ENCODE assay signal across 11 mouse cellular contexts in genomic region chr16:91441811-91442240, GRCm38 (mm10). TPM values are rescaled to one million over a fixed set of nuclear protein-coding genes. Genes with fewer than 3 reads are reported as not detected.
DNase-seq lines count a peak whose midpoint lies in the region; ATAC-seq lines count a peak whose summit lies in the region.
"Had no signal": no experiment of that assay in that cellular context is flagged by ENCODE, and none has a peak within 500 bp of the region (broad histone marks: within the 10 kb centered on the region; RNA-seq: fewer than 3 reads in every experiment).

No protein-coding gene starts in this region.

- no peak for DNase-seq in heart, postnatal 14 days
- DNase-seq in thymus, postnatal 0 days (ENCODE audit: low spot score): peak; percentile 16
- no peak for DNase-seq in thymus, postnatal 10 days (ENCODE audit: low spot score in 2 of 2)
- peak; percentile 70 for DNase-seq in yolk sac, embryonic 10.5 days (ENCODE audit: low spot score)
- DNase-seq in gastrocnemius, adult 8-10 months (ENCODE audit: low spot score in 2 of 2): no peak
- DNase-seq: cerebellum, adult 2 months had no signal

- no peaks in the 10 kb centered on the region for H3K9me3 ChIP-seq in heart, embryonic 12.5 days (replicated peaks)
- H3K9me3 ChIP-seq in neural tube, embryonic 15.5 days (replicated peaks): no peaks in the 10 kb centered on the region
- H3K9me3 ChIP-seq: hindbrain, embryonic 13.5 days had no signal

- H3K36me3 ChIP-seq in heart, embryonic 12.5 days: no peaks in the 10 kb centered on the region
- H3K36me3 ChIP-seq in macrophage (ENCODE audit: inconsistent target): no peaks in the 10 kb centered on the region
- no peaks in the 10 kb centered on the region for H3K36me3 ChIP-seq in neural tube, embryonic 15.5 days
- H3K36me3 ChIP-seq: hindbrain, embryonic 13.5 days had no signal

- H3K27ac ChIP-seq in heart, embryonic 12.5 days (ENCODE audit: poor library complexity, severe bottlenecking): peak overlapping the region; percentile 44
- H3K27ac ChIP-seq in macrophage: peak overlapping the region; percentile 17
- H3K27ac ChIP-seq in neural tube, embryonic 15.5 days (replicated peaks): no peak overlapping the region
- H3K27ac ChIP-seq: hindbrain, embryonic 13.5 days had no signal

- no peak overlapping the region for H3K9ac ChIP-seq in heart, embryonic 12.5 days
- no peak overlapping the region for H3K9ac ChIP-seq in neural tube, embryonic 15.5 days (replicated peaks)
- H3K9ac ChIP-seq: hindbrain, embryonic 13.5 days had no signal

- WGBS in heart, embryonic 12.5 days: 57% methylated on average over 7 of the region's 7 CpGs
- WGBS in macrophage (ENCODE audit: missing documents): 68% methylated on average over 5 of the region's 7 CpGs
- WGBS in neural tube, embryonic 15.5 days: 84% methylated on average over 7 of the region's 7 CpGs

- H3K4me2 ChIP-seq in heart, embryonic 12.5 days: no peak overlapping the region
- H3K4me2 ChIP-seq in neural tube, embryonic 15.5 days: no peak overlapping the region
- H3K4me2 ChIP-seq: hindbrain, embryonic 13.5 days had no signal

- no peak overlapping the region for H3K4me3 ChIP-seq in heart, embryonic 12.5 days
- H3K4me3 ChIP-seq in macrophage (ENCODE audit: inconsistent target): no peak overlapping the region
- H3K4me3 ChIP-seq in neural tube, embryonic 15.5 days (replicated peaks): no peak overlapping the region
- H3K4me3 ChIP-seq: hindbrain, embryonic 13.5 days had no signal

- no peaks in the 10 kb centered on the region for H3K27me3 ChIP-seq in heart, embryonic 12.5 days (replicated peaks)
- no peaks in the 10 kb centered on the region for H3K27me3 ChIP-seq in neural tube, embryonic 15.5 days (replicated peaks)
- H3K27me3 ChIP-seq: hindbrain, embryonic 13.5 days had no signal

- no peaks in the 10 kb centered on the region for H3K79me2 ChIP-seq in macrophage (ENCODE audit: inconsistent target)

- ATAC-seq in heart, embryonic 12.5 days (ENCODE audit: insufficient number of reproducible peaks, low FRiP score): peak; percentile 95
- ATAC-seq in neural tube, embryonic 15.5 days (ENCODE audit: low FRiP score): no peak

- intact Hi-C loops in heart, postnatal 14 days (cut with DNase I): loop anchor here (1.0 to 10.0 kb wide), 3 partner anchors 35 to 357 kb away; partner anchors contain the start of gene Il10rb

- H3K4me1 ChIP-seq in heart, embryonic 12.5 days (replicated peaks): peaks cover 6% of the 10 kb centered on the region
- no peaks in the 10 kb centered on the region for H3K4me1 ChIP-seq in neural tube, embryonic 15.5 days
- H3K4me1 ChIP-seq: hindbrain, embryonic 13.5 days had no signal

RNA-seq across cellular contexts. Expression of gene Il10rb, which starts 35.9 kb away (rescaled TPM):
- 40.1 and 42.6 TPM in 2 replicates for polyA plus RNA-seq in heart, embryonic 12.5 days (2016; fragmentation: Nextera tagmentation; extraction: Ambion mirVana)
- total RNA-seq in heart, postnatal 14 days (2021): 10 to 100 TPM; 86.4 to 94.7 TPM
- polyA plus RNA-seq in thymus, postnatal 0 days (2015; fragmentation: Nextera tagmentation; extraction: Ambion mirVana): 42.7 and 44.1 TPM in 2 replicates
- total RNA-seq in macrophage (2018; cell fraction: chromatin; rRNA removed): 100 to 1,000 TPM; 195 to 513 (median 266) TPM
- total RNA-seq in macrophage (2018; cell fraction: cytosol; rRNA removed): 100 to 1,000 TPM; 302 to 435 (median 372) TPM
- 100 to 1,000 TPM; 321 to 683 (median 404) TPM for total RNA-seq in macrophage (2018; cell fraction: nucleus; rRNA removed)
- 357 to 533 TPM (median 380 TPM) in 3 replicates for polyA plus RNA-seq in macrophage (2018)
- polyA plus RNA-seq in neural tube, embryonic 15.5 days (2015; fragmentation: Nextera tagmentation; extraction: Ambion mirVana): 14.4 and 26.5 TPM in 2 replicates
- 1 to 10 TPM; 4.4 to 6.4 (median 5.0) TPM for total RNA-seq in gastrocnemius, adult 8-10 months (2022)

RNA-seq across cellular contexts. Expression of gene Ifnar1, which starts 43.2 kb away (rescaled TPM):
- polyA plus RNA-seq in heart, embryonic 12.5 days (2016; fragmentation: Nextera tagmentation; extraction: Ambion mirVana): 40.0 and 40.1 TPM in 2 replicates
- total RNA-seq in heart, postnatal 14 days (2021): 10 to 100 TPM; 36.6 to 42.0 TPM
- polyA plus RNA-seq in thymus, postnatal 0 days (2015; fragmentation: Nextera tagmentation; extraction: Ambion mirVana): 30.2 and 40.9 TPM in 2 replicates
- 100 to 1,000 TPM; 157 to 461 (median 270) TPM for total RNA-seq in macrophage (2018; cell fraction: chromatin; rRNA removed)
- 100 to 1,000 TPM in 4 of 26 experiments, 10 to 100 TPM in 22; 61.9 to 145 (median 84.6) TPM for total RNA-seq in macrophage (2018; cell fraction: cytosol; rRNA removed)
- 100 to 1,000 TPM; 208 to 496 (median 273) TPM for total RNA-seq in macrophage (2018; cell fraction: nucleus; rRNA removed)
- polyA plus RNA-seq in macrophage (2018): 64.7 to 104 TPM (median 89.0 TPM) in 3 replicates
- polyA plus RNA-seq in neural tube, embryonic 15.5 days (2015; fragmentation: Nextera tagmentation; extraction: Ambion mirVana): 45.3 and 46.8 TPM in 2 replicates
- 10 to 100 TPM in 1 of 4 experiments, 1 to 10 TPM in 3; 8.4 to 10.3 (median 8.6) TPM for total RNA-seq in gastrocnemius, adult 8-10 months (2022)

RNA-seq across cellular contexts. Expression of gene Gm21970, which starts 50.3 kb away (rescaled TPM):
- polyA plus RNA-seq in heart, embryonic 12.5 days (2016; fragmentation: Nextera tagmentation; extraction: Ambion mirVana): not detected in 2 replicates
- not detected for total RNA-seq in heart, postnatal 14 days (2021)
- not detected in 2 replicates for polyA plus RNA-seq in thymus, postnatal 0 days (2015; fragmentation: Nextera tagmentation; extraction: Ambion mirVana)
- total RNA-seq in macrophage (2018; cell fraction: chromatin; rRNA removed): not detected
- total RNA-seq in macrophage (2018; cell fraction: cytosol; rRNA removed): under 1 TPM in 8 of 26 experiments, not detected in 18; 0.23 to 0.80 (median 0.37) TPM
- total RNA-seq in macrophage (2018; cell fraction: nucleus; rRNA removed): 1 to 10 TPM in 1 of 26 experiments, not detected in 25; 1.6 TPM
- not detected in 3 replicates for polyA plus RNA-seq in macrophage (2018)
- not detected in 2 replicates for polyA plus RNA-seq in neural tube, embryonic 15.5 days (2015; fragmentation: Nextera tagmentation; extraction: Ambion mirVana)
- 1 to 10 TPM in 1 of 4 experiments, not detected in 3; 1.3 TPM for total RNA-seq in gastrocnemius, adult 8-10 months (2022)
- total RNA-seq: neutrophil, adult 5-6 weeks had no signal
- polyA plus RNA-seq: cerebellum, adult 2 months; hindbrain, embryonic 13.5 days had no signal

Comparison
In these comparisons a context has a peak if more than half of its experiments do, and no peak if none do; other contexts are left out.
1. DNase-seq: peak in thymus, postnatal 0 days (single experiment) and yolk sac, embryonic 10.5 days (single experiment); none in heart, postnatal 14 days (0 of 2), thymus, postnatal 10 days (0 of 2) and gastrocnemius, adult 8-10 months (0 of 2).